Mouse (Mus musculus): ENCODE data around the gene Apom. TPM values are rescaled to one million over a fixed set of nuclear protein-coding genes. Genes with fewer than 3 reads are reported as not detected.

Gene Apom
- polyA plus RNA-seq, 1 experiment from 2014 or later, result 18.3 TPM

DNA sequence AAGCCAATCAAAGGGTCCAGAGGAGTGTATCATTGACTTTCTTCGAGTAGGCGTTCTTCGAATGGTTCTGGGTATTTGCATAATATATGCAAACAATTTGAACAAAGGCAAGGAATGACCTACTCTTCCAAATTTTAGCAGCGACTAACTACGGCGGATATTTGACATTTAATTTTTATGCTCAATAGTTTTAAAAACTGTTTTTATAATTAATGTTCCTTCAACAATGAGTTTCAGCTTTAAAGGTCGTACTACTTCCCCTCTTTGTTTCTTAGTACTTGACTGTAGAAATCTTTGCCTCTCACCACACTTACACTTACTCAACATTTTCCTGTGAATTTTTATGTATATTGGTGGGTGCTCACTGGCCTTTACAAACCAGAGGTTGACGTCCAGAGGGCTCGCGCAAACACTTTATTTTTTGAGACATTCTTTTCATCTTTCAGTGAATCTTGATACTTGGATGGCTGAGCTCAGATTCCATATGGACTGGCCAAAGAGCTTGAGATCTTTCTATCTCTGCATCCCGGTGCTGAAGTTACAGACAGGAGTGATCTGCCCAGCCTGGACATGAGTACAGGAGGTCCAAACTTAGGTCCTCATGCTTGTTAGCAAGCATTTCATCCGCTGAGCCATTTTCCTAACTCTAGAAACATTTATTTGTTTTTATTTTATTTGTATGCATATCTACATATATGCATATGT is 33.8 kb upstream of the Apom start:
- 18% methylated on average over 12 of the region's 12 CpGs for WGBS
- peaks cover 17% of the 10 kb centered on the region for H3K36me3 ChIP-seq (ENCODE audit: control insufficient read depth, insufficient read depth)
- H3K9me3 ChIP-seq (ENCODE audit: control insufficient read depth), result no peaks in the 10 kb centered on the region
- no peak for ATAC-seq
- peak overlapping the region; percentile 55 for H3K4me2 ChIP-seq (replicated peaks; ENCODE audit: low read depth)
- peak overlapping the region; percentile 93 for H3K27ac ChIP-seq (ENCODE audit: low read depth, low read length)
- TF ChIP-seq CTCF (IDR thresholded peaks at IDR 0.05; ENCODE audit: low read depth), result no peak
- H3K9ac ChIP-seq (ENCODE audit: low read depth, low read length), result 0 out of 2 replicates have a peak overlapping the region, but pooled peaks have one; percentile 2
- peaks cover 4% of the 10 kb centered on the region; the same call in 1 of the 2 replicates for H3K4me1 ChIP-seq (replicated peaks; ENCODE audit: control insufficient read depth, insufficient read depth, low read length)
- H3K27me3 ChIP-seq (replicated peaks; ENCODE audit: control insufficient read depth, insufficient read depth, low read length), result no peaks in the 10 kb centered on the region
- peak overlapping the region; percentile 94 for H3K4me3 ChIP-seq (ENCODE audit: low read depth, low read length)

DNA sequence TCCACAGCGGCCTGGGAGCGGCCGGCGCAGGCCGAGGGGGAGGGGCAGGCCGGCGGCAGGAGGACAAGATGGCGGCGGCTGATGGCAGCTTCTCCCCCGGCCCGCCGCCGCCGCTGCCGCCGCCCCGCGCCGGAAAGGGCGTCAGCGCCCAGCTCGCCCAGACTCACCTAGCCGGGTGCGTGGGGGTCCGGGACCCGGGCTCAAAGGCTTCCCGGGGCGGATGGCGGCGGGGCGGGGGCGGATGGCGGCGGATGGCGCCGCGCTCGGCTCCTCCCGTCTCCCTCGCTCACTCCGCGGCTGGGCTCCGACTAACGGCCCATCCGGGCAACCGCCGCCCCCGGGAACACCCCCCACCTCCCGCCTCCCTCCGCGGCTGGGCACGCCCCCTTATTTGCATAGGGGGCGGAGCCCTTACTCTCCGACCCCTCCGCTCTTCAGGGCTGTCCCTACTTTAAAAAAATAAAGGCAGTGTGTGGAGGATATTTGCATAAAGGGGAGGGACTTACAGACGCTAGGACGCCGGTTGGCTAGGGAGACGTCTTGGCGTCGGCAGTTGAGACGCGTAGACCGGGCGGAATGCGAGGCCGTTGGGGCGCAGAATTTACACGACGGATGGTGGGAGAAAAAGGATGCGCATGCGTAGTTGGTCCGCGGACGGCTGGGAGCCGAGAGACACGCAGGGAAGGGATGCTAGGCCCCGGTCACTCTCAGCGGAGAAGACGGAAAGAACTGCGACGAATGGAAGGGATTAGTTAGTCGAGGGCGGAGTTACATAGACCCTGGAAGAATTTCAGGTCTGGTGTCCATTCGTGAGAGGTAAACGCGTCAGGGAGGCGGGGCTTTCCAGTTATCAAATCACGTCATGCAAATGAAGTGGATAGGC is 33.0 kb upstream of the Apom start, which contains the start of gene Prrc2a:
Gene Prrc2a (minus strand): TSS at position 330 of the 883 bp plus-strand sequence.
- no peak for TF ChIP-seq CTCF (IDR thresholded peaks at IDR 0.05; ENCODE audit: low read depth)
- under 1% methylated on average over 62 of the region's 89 CpGs for WGBS
- ATAC-seq, result peak; percentile 95
- H3K9me3 ChIP-seq (ENCODE audit: control insufficient read depth), result no peaks in the 10 kb centered on the region
- peak within 1 kb of the TSS; percentile 82 for H3K4me2 ChIP-seq (replicated peaks; ENCODE audit: low read depth)
- H3K36me3 ChIP-seq (ENCODE audit: control insufficient read depth, insufficient read depth), result peaks cover 25% of the 10 kb centered on the region
- H3K4me3 ChIP-seq (ENCODE audit: low read depth, low read length), result peak within 1 kb of the TSS; percentile 94
- H3K27me3 ChIP-seq (replicated peaks; ENCODE audit: control insufficient read depth, insufficient read depth, low read length), result no peaks in the 10 kb centered on the region
- H3K27ac ChIP-seq (ENCODE audit: low read depth, low read length), result peak within 1 kb of the TSS; percentile 96
- H3K9ac ChIP-seq (ENCODE audit: low read depth, low read length), result peak within 1 kb of the TSS; percentile 98
- H3K4me1 ChIP-seq (replicated peaks; ENCODE audit: control insufficient read depth, insufficient read depth, low read length), result peaks cover 4% of the 10 kb centered on the region; the same call in 1 of the 2 replicates

DNA sequence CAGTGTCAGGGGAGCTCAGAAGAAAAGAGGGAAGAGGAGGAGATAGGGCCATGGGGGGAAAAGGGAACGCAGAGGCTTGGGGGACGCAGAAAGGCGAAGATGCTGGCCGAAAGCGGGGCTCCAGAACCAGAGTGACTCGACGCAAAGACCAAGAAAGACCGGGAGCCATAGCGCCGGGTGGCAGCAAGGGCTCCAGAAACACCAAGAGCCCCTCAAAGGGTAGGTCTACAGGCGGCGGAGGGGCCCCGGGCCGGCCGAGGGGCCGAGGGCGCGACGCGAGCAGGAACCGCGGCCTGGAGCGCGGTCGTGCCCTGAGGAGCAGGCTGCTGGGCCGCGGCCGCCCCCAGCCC is 32.3 kb upstream of the Apom start:
- no peaks in the 10 kb centered on the region for H3K27me3 ChIP-seq (replicated peaks; ENCODE audit: control insufficient read depth, insufficient read depth, low read length)
- no peak for ATAC-seq
- WGBS, result 1% methylated on average over 24 of the region's 28 CpGs
- peak overlapping the region; percentile 82 for H3K4me2 ChIP-seq (replicated peaks; ENCODE audit: low read depth)
- H3K4me3 ChIP-seq (ENCODE audit: low read depth, low read length), result peak overlapping the region; percentile 94
- no peaks in the 10 kb centered on the region for H3K9me3 ChIP-seq (ENCODE audit: control insufficient read depth)
- peak overlapping the region; percentile 96 for H3K27ac ChIP-seq (ENCODE audit: low read depth, low read length)
- peak overlapping the region; percentile 98 for H3K9ac ChIP-seq (ENCODE audit: low read depth, low read length)
- peaks cover 4% of the 10 kb centered on the region; the same call in 1 of the 2 replicates for H3K4me1 ChIP-seq (replicated peaks; ENCODE audit: control insufficient read depth, insufficient read depth, low read length)
- peaks cover 31% of the 10 kb centered on the region for H3K36me3 ChIP-seq (ENCODE audit: control insufficient read depth, insufficient read depth)
- TF ChIP-seq CTCF (IDR thresholded peaks at IDR 0.05; ENCODE audit: low read depth), result no peak

DNA sequence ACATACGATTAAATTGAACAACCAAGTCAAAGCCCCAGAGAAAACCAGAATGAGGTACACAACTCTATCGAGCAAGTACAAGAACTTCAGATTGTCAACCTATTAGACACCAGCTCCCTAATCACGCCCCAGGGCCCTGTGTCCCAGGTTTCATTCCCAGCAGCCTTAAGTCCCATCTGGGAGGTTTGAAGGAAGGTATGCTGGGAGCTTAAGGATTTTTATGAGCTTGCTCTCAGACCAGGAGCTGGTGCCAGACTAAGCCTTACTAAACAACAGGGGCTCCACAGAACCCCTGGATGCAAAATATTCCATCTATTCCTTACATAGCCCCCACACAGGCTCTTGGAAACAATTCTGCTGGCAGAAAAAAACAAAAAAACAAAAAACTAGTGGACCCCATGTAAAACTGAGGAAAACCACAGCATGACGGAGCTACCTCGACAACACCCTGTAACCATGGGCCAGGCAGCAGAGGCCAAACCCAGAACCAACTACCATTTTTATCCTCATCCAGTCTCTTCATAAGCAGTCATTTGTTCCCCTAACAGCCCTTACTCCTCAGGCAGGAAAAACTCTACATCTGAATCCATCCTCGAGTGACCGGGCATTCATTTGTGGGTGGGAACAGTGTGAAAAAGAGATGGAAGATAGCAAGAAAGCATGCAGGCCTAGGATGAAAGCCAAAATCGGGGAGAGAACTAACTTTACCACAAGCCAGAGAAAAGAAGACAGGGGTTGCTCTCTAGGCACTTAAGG is 31.7 kb upstream of the Apom start:
- Histone ChIP-seq H3K27me3 (replicated peaks; ENCODE audit: control insufficient read depth, insufficient read depth, low read length) (no peaks in the 10 kb centered on the region), H3K4me2 (replicated peaks; ENCODE audit: low read depth) (peak overlapping the region; percentile 82), H3K36me3 (ENCODE audit: control insufficient read depth, insufficient read depth) (peaks cover 38% of the 10 kb centered on the region), H3K9me3 (ENCODE audit: control insufficient read depth) (no peaks in the 10 kb centered on the region), H3K9ac (ENCODE audit: low read depth, low read length) (peak overlapping the region; percentile 98), H3K27ac (ENCODE audit: low read depth, low read length) (peak overlapping the region; percentile 96), H3K4me3 (ENCODE audit: low read depth, low read length) (peak overlapping the region; percentile 94), H3K4me1 (replicated peaks; ENCODE audit: control insufficient read depth, insufficient read depth, low read length) (peaks cover 4% of the 10 kb centered on the region; the same call in 1 of the 2 replicates)
- no peak for TF ChIP-seq CTCF (IDR thresholded peaks at IDR 0.05; ENCODE audit: low read depth)
- 5% methylated on average over 8 of the region's 8 CpGs for WGBS
- ATAC-seq, result no peak

DNA sequence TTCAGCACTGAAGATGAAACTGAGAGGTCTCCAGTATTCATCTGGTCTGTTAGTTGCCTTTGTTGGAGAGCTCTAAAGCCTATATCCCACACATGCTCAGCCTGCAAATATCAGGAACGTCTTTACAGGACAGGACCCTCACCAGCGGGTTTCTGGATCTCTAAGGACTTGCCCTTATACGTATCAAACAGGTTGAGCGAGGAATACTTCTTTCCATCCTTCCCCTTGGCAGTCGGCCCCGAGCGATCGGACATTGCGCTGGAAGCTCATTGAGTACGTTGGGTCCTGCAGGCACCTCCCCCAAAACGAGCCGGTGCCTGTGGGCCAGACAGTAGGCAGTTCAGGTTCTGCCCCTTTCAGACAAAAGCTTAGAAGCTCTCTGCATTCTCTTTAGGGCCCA is 30.9 kb upstream of the Apom start:
- WGBS, result 11% methylated on average over 12 of the region's 12 CpGs

More for the DNA sequence above, 30.9 kb upstream of the Apom start:
- peak overlapping the region; percentile 82 for H3K4me2 ChIP-seq (replicated peaks; ENCODE audit: low read depth)
- no peaks in the 10 kb centered on the region for H3K27me3 ChIP-seq (replicated peaks; ENCODE audit: control insufficient read depth, insufficient read depth, low read length)
- H3K27ac ChIP-seq (ENCODE audit: low read depth, low read length), result no peak overlapping the region
- H3K4me3 ChIP-seq (ENCODE audit: low read depth, low read length), result peak overlapping the region; percentile 94
- H3K4me1 ChIP-seq (replicated peaks; ENCODE audit: control insufficient read depth, insufficient read depth, low read length), result peaks cover 4% of the 10 kb centered on the region; the same call in 1 of the 2 replicates
- no peaks in the 10 kb centered on the region for H3K9me3 ChIP-seq (ENCODE audit: control insufficient read depth)
- H3K9ac ChIP-seq (ENCODE audit: low read depth, low read length), result peak overlapping the region; percentile 98
- peaks cover 45% of the 10 kb centered on the region for H3K36me3 ChIP-seq (ENCODE audit: control insufficient read depth, insufficient read depth)
- no peak for TF ChIP-seq CTCF (IDR thresholded peaks at IDR 0.05; ENCODE audit: low read depth)
- no peak for ATAC-seq

Data from intestine, postnatal 0 days (tissue).